Mouse (Mus musculus) pancreas, adult 10 weeks (tissue): ENCODE measurements around the gene Robo4. TPM values are rescaled to one million over a fixed set of nuclear protein-coding genes. Genes with fewer than 3 reads are reported as not detected.

ENCODE experiments used
- polyA plus RNA-seq: library from polyadenylated mRNA; stranded (reverse); fragments of 350-450 nt; fragmentation: Illumina TruSeq; extraction: RNeasy Lipid Tissue Mini Kit (QIAGEN cat#74804); gene quantifications from one replicate; pipeline ENCODE4 v1.2.3, GENCODE M21; 2015; ENCODE audit warnings: low read depth, low replicate concordance; ENCODE audit not compliant: insufficient read depth

Robo4 gene
- polyA plus RNA-seq = 16.8 TPM

GRCm38 (mm10) chr9:37401802-37402201, at the start of gene Robo4:
TSS of gene Robo4 (plus strand) at chr9:37401897.

GRCm38 (mm10) chr9:37367301-37368080, 34.2 kb upstream of the Robo4 start, which contains the start of gene Hepacam:
TSS of gene Hepacam (plus strand) at chr9:37367351.

GRCm38 (mm10) chr9:37432720-37433421, 31.2 kb downstream of the Robo4 start, which contains the start of gene Robo3:
TSS of gene Robo3 (minus strand) at chr9:37433246.

Other genes with a start within 250 kb of the Robo4 start
- 1.8 TPM for gene Tmem218, start 193.7 kb upstream of the Robo4 start, polyA plus RNA-seq
- gene Slc37a2, start 146.2 kb upstream of the Robo4 start, polyA plus RNA-seq = 0.46 TPM
- 0.61 TPM for gene Ccdc15, start 53.5 kb upstream of the Robo4 start, polyA plus RNA-seq
- not detected for gene Hepacam, start 34.5 kb upstream of the Robo4 start, polyA plus RNA-seq
- 0.57 TPM for gene Robo3, start 31.3 kb downstream of the Robo4 start, polyA plus RNA-seq
- gene Msantd2, start 87.4 kb downstream of the Robo4 start, polyA plus RNA-seq = 12.3 TPM
- gene Esam, start 126.2 kb downstream of the Robo4 start, polyA plus RNA-seq = 45.9 TPM
- 10.8 TPM for gene Vsig2, start 137.4 kb downstream of the Robo4 start, polyA plus RNA-seq
- 3.7 TPM for gene Nrgn, start 151.0 kb downstream of the Robo4 start, polyA plus RNA-seq
- gene Siae, start 153.8 kb downstream of the Robo4 start, polyA plus RNA-seq = 2.4 TPM
- 2.3 TPM for gene Spa17, start 211.8 kb downstream of the Robo4 start, polyA plus RNA-seq